Mouse (Mus musculus) cerebellum, postnatal 14 days (tissue): ENCODE results near the gene Ccr2.
"Not testable (repeated sequence)": the region's sequence is repeated elsewhere in the genome, so short reads cannot be mapped to it uniquely, and the experiment has no call there.

ENCODE experiments used
- DNase-seq, 2 experiments: peaks; one replicate each; pipeline ENCODE4 v3.0.0; 2021; ENCODE audit warnings: mixed read lengths in 2 of 2

Ccr2 gene

GRCm38 (mm10) chr9:124121387-124122184 lies 19.8 kb downstream of the Ccr2 start, which contains the start of gene Ccr5:
Ccr5 (plus strand) TSS chr9:124121543.
- no peak for DNase-seq

- no peak for DNase-seq
These were observed 23.8 kb downstream of the Ccr2 start for GRCm38 (mm10) chr9:124125576-124125975.

GRCm38 (mm10) chr9:124126373-124126772 lies 24.6 kb downstream of the Ccr2 start:
- no peak for DNase-seq

- no peak for DNase-seq
These were observed 25.7 kb downstream of the Ccr2 start for GRCm38 (mm10) chr9:124127412-124127811.

GRCm38 (mm10) chr9:124128379-124128778 lies 26.6 kb downstream of the Ccr2 start:
- DNase-seq, result peak; percentile 54 to 64

GRCm38 (mm10) chr9:124132899-124133298 lies 31.1 kb downstream of the Ccr2 start:
- not testable (repeated sequence) for DNase-seq

- DNase-seq, result not testable (repeated sequence)
These were observed 33.2 kb downstream of the Ccr2 start for GRCm38 (mm10) chr9:124134919-124135318.

- no peak for DNase-seq
These were observed 35.9 kb downstream of the Ccr2 start for GRCm38 (mm10) chr9:124137619-124138018.

- no peak for DNase-seq
These were observed 36.5 kb downstream of the Ccr2 start for GRCm38 (mm10) chr9:124138055-124138775.

- no peak for DNase-seq
These were observed 41.9 kb downstream of the Ccr2 start for GRCm38 (mm10) chr9:124143678-124144077.

- no peak for DNase-seq
These were observed 44.6 kb downstream of the Ccr2 start for GRCm38 (mm10) chr9:124146307-124146706.
